Mouse (Mus musculus): ENCODE results near the gene Camk2n2.

- TF ChIP-seq CTCF (IDR thresholded peaks at IDR 0.05; ENCODE audit: control insufficient read depth, insufficient read depth, insufficient replicate concordance, low read depth, low read length), result no peak
- TF ChIP-seq POLR2A (IDR thresholded peaks at IDR 0.05; ENCODE audit: control insufficient read depth, low read depth, low read length), result no peak
Measured at GRCm38 (mm10) chr16:20657661-20658060, 36.6 kb upstream of the Camk2n2 start.
